Mouse (Mus musculus) hindlimb bud, embryonic 11.5 days (tissue): Measurements from ENCODE around the gene Fkbp1a.

ENCODE experiments used
- DNase-seq: peaks from one replicate; pipeline ENCODE4 v3.0.0-alpha.2; 2012; ENCODE audit warnings: low read depth, low spot score; ENCODE audit errors: extremely low spot score

Gene Fkbp1a

DNA sequence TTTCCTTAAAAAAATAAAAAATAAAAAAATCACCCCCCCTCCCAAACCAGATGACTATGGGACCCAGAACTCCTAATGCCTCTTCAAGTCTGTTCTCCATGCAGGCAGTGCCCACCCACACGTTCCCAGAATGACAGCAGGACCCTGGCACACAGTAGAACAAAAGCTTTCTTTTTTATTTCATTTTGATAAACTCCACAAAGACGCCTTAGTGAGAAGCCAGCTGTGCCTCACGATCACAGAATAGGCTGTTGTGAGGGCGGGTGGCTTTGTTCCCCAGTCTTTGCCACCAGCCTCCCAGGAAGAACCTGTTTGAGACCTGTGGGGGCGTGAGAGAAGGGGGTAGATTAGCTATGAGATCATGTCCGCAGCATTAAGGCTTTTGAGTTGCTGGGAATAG lies 2.4 kb downstream of the Fkbp1a start:
- no peak for DNase-seq

- no peak for DNase-seq
Observed at GRCm38 (mm10) chr2:151546571-151546970, 4.3 kb downstream of the Fkbp1a start.

GRCm38 (mm10) chr2:151549615-151550121 lies 7.4 kb downstream of the Fkbp1a start:
- DNase-seq, result no peak

DNA sequence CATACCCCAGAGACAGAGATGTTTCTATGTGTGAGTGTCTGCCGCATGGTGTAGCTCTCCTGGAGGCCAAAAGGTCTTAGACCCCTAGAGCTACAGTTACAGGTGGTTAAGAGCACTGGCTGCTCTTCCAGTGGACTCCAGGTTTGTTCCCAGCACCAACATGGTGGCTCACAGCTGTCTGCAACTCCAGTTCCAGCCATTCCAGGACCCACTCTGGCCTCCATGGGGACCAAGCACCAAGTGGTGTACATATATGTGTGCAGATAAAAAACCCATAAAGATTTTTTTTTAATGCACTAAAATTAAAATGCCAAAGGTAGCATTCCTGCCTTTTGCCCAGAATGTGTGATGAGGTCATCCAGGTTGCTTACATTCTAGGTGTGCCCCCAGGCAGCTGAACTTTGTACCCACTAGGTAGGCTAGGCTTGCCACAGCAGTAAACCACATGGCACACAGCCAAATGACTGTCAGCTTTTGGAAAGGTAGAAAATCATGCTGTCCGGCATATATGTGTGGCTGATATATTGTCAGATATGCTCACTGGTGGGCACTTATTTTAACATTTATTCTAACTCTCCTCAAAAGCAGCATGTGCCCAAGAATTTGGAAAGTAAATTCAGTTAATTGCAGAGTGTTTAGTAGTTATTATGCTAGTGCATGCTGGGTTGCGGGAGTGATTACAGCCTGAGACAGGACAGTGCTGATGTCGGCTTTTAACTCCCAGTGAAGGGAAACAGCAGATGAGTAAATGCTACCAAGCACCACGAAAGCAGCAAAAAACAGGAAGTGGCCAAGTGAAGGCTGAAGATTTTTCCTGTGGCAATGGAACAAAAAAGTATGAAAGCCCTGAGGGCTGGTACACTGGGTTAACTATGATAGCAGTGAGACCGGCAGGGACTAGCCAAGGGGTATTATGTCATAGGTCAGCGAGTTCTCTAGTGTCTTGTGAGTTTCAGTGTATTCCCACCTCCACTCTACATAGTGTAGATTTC lies 20.9 kb downstream of the Fkbp1a start:
- no peak for DNase-seq

DNA sequence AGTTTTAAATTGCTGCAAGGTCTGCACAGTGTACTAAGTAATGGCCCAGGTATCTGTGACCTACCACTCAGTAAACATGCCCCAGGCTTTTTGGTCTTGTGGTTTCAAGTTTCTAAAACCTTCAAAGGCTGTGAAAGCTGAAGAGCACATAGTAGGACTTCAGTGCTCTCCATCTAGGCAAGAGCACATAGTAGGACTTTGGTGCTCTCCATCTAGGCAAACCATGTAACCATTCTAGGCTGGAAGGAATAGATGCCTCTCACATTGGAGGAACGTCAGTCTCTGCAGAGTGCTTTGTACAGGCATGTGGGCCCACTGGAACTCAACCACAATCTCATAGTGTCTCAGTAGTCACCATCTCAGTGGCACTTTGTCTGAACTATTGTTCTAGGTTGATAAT lies 21.7 kb downstream of the Fkbp1a start:
- DNase-seq, result no peak

GRCm38 (mm10) chr2:151564986-151565385 lies 22.7 kb downstream of the Fkbp1a start:
- DNase-seq, result no peak

DNA sequence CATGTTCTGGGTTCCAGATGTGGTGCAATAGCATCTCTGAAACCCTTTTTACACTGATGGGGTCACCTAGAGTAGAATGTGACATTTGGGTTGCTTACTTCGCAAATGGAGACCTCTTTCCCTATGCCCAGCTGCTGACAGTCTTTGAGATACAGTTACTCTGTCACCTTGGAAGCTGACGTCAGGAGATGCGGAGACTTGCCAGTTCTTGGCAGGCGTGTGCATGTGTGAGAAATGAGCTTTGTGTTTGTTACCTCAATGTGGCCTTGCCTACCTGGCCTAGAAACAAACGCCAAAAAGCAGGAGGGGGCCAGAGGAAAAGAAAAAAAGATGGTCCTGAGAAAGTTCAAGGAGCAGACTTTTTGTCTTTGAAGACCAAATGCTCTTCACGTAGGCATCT lies 24.6 kb downstream of the Fkbp1a start:
- no peak for DNase-seq

DNA sequence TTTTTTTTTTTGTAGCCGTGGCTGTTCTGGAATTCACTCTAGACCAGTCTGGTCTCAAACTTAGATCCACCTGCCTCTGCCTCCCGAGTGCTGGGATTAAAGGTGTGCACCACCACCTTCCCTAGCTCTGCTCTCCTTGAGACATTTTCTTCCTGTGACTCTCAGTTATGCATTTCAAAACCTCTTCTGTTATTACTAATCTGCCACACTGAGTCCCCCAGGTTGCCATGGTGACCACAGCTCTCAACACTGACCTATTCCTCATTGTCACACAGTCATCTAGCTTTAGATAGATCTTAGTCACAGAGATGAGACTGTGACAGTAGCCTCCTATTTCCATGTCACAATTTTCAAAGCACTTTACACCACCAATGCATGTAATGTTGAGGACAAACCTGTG lies 27.2 kb downstream of the Fkbp1a start:
- no peak for DNase-seq

- DNase-seq, result no peak
Observed at GRCm38 (mm10) chr2:151571873-151572700, 29.8 kb downstream of the Fkbp1a start, which contains the start of gene Sdcbp2. Gene Sdcbp2, plus strand, starts transcription at chr2:151572622.

- no peak for DNase-seq
Observed at GRCm38 (mm10) chr2:151573667-151574066, 31.4 kb downstream of the Fkbp1a start.

DNA sequence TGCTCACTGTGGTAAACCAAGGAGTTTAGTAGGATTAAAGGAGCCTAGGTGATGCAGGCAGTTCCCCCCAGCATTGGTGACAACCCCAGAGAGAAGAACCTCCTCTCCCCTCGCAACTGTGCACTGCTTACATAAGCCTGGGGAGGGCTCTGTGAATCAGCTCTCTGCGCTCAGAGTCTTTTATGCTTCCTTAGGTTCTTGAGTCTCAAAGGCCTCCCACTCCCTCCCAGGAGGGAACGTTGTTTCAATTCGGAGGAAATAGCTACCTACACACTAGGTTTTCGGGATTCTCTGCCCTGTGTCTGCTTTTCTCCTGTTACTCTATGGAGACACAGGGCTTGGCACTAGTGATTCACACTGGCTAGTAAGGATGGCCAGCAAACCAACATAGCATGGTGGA lies 32.3 kb downstream of the Fkbp1a start:
- DNase-seq, result no peak

DNA sequence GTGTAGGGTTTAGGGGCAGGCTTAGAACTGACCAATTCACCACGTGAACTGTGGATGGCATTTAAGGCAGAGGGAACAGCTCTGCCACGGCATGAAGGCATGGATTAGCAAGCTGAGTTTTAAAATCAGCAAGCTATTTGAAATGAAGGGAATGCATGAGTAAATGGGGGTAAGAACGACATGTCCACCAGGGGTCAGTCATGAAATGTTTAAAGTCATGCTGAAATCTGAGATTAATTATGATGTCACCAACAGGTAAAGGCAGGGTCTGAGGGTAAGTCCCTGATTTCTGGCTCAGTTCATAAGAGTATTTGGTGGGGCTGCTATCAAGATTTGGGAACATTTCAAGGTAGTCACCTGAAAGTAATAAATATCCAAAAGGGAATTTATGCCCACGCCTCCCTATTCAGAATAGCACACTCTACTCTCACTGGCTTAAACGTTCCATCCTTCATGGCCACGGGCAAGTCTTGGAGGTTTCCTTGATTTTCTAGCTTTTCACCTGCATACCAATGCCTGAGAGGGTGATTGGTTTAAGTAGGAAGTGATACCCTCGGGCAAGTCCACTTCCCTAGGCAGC lies 32.9 kb downstream of the Fkbp1a start:
- DNase-seq, result peak; percentile 70

GRCm38 (mm10) chr2:151575699-151576389 lies 33.6 kb downstream of the Fkbp1a start:
- peak; percentile 37 for DNase-seq

DNA sequence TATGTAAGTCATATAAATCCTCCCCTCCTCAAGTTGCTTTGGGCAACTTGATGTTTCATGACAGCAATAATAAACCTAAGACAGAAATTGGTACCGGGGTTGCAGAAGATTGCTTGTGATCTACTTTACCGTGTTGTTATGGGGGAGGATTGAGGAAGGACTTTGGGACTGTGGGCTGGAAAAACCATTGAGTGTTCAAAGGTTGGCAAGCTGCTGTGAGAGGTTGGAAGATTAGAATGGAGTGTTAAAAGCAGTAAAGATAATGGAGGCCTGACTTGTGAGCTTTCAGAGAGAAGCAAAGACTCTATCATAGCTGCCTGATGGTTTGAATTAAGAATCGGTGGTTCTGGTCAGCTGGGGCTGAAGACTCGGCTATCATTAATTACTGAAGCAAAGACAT lies 36.9 kb downstream of the Fkbp1a start:
- no peak for DNase-seq

- no peak for DNase-seq
Observed at GRCm38 (mm10) chr2:151580945-151581344, 38.7 kb downstream of the Fkbp1a start.

- DNase-seq, result no peak
Observed at GRCm38 (mm10) chr2:151585934-151586333, 43.7 kb downstream of the Fkbp1a start.

- DNase-seq, result no peak
Observed at GRCm38 (mm10) chr2:151586807-151587206, 44.5 kb downstream of the Fkbp1a start.

DNA sequence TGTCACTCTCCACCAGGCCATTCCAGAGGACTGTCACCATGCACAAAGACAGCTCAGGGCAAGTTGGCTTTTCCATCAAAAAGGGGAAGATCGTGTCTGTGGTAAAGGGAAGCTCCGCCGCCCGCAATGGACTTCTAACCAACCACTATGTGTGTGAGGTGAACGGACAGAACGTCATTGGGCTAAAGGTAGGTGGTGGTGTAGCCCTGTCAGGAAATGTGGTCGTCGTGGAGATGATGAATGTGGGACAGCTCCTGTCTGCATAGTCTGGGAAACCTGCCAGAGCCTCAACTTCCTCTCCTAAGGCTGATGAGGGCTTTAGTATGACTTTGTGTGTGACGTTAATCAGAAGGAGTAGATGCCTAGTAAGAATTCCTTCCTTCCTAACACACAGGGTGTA lies 45.0 kb downstream of the Fkbp1a start:
- no peak for DNase-seq

GRCm38 (mm10) chr2:151598068-151598467 lies 55.8 kb downstream of the Fkbp1a start:
- no peak for DNase-seq

DNA sequence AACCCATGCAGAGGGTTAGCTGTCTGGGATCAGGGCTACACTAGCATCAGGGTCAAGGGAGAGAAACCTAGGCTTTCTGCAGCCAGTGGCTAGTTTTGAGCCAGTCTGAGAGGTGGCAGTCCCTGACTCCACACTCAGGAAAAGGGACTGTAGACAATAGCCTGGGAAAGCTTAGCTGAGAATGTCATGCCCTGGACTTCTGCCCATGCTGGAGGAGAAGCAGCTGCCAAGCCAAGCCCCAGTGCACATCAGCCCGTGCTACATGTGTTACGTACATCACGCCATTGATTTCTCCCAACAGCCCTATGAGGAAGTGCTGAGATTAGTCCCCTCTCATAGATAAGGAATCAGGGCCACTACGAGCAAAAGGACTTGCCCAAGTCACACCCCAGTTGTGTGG lies 59.8 kb downstream of the Fkbp1a start:
- DNase-seq, result no peak

DNA sequence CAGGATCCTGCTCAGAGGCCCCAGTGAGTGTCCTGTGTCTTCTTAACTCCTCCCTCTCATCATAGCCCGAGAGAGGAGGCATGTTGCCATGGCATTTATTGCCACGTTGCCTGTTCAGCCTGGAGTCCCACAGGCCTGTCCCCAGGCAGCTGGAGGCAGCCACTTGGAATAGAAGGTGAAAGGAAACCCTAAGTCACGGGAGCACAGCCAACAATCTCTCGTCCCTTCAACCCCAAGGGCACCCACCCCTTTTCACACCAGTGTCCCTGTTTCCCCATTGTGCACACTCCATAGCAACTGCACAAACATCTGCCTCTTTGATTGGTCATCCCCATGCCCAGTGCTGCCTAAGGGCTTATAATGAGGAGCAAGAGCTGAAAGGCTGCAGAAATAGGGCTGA lies 61.3 kb downstream of the Fkbp1a start:
- DNase-seq, result no peak
